Mouse (Mus musculus): ENCODE results near the gene 2010111I01Rik.

2010111I01Rik gene

GRCm38 (mm10) chr13:63286483-63287102, 321.9 kb downstream of the 2010111I01Rik start:
- no peak for DNase-seq (ENCODE audit: low read depth)

GRCm38 (mm10) chr13:63289152-63289551, 324.5 kb downstream of the 2010111I01Rik start:
- no peak for DNase-seq (ENCODE audit: low read depth)

- DNase-seq (ENCODE audit: low read depth) = no peak
Measured at GRCm38 (mm10) chr13:63289687-63290086, 325.0 kb downstream of the 2010111I01Rik start.

- DNase-seq (ENCODE audit: low read depth) = no peak
Measured at GRCm38 (mm10) chr13:63290126-63290525, 325.4 kb downstream of the 2010111I01Rik start.

- DNase-seq (ENCODE audit: low read depth) = no peak
Measured at GRCm38 (mm10) chr13:63291016-63291415, 326.3 kb downstream of the 2010111I01Rik start.

- DNase-seq (ENCODE audit: low read depth) = no peak
Measured at GRCm38 (mm10) chr13:63293647-63294046, 329.0 kb downstream of the 2010111I01Rik start.

- DNase-seq (ENCODE audit: low read depth) = no peak
Measured at GRCm38 (mm10) chr13:63294359-63295193, 329.9 kb downstream of the 2010111I01Rik start.

- no peak for DNase-seq (ENCODE audit: low read depth)
Measured at GRCm38 (mm10) chr13:63296300-63296699, 331.6 kb downstream of the 2010111I01Rik start.

GRCm38 (mm10) chr13:63297003-63297402, 332.3 kb downstream of the 2010111I01Rik start:
- no peak for DNase-seq (ENCODE audit: low read depth)

- no peak for DNase-seq (ENCODE audit: low read depth)
Measured at GRCm38 (mm10) chr13:63297933-63298332, 333.2 kb downstream of the 2010111I01Rik start.

- no peak for DNase-seq (ENCODE audit: low read depth)
Measured at GRCm38 (mm10) chr13:63298931-63299330, 334.2 kb downstream of the 2010111I01Rik start.

- DNase-seq (ENCODE audit: low read depth) = no peak
Measured at GRCm38 (mm10) chr13:63300929-63301328, 336.2 kb downstream of the 2010111I01Rik start.

- no peak for DNase-seq (ENCODE audit: low read depth)
Measured at GRCm38 (mm10) chr13:63301764-63302209, 337.1 kb downstream of the 2010111I01Rik start.

- no peak for DNase-seq (ENCODE audit: low read depth)
Measured at GRCm38 (mm10) chr13:63302381-63302780, 337.7 kb downstream of the 2010111I01Rik start.

- DNase-seq (ENCODE audit: low read depth) = no peak
Measured at GRCm38 (mm10) chr13:63304124-63304792, 339.6 kb downstream of the 2010111I01Rik start.

- no peak for DNase-seq (ENCODE audit: low read depth)
Measured at GRCm38 (mm10) chr13:63304799-63305159, 340.1 kb downstream of the 2010111I01Rik start.

GRCm38 (mm10) chr13:63305160-63306011, 340.7 kb downstream of the 2010111I01Rik start:
- no peak for DNase-seq (ENCODE audit: low read depth)

GRCm38 (mm10) chr13:63306768-63307167, 342.1 kb downstream of the 2010111I01Rik start:
- DNase-seq (ENCODE audit: low read depth) = no peak

GRCm38 (mm10) chr13:63309563-63309962, 344.9 kb downstream of the 2010111I01Rik start:
- no peak for DNase-seq (ENCODE audit: low read depth)

- DNase-seq (ENCODE audit: low read depth) = no peak
Measured at GRCm38 (mm10) chr13:63311156-63311555, 346.5 kb downstream of the 2010111I01Rik start.

- DNase-seq (ENCODE audit: low read depth) = no peak
Measured at GRCm38 (mm10) chr13:63313247-63313646, 348.6 kb downstream of the 2010111I01Rik start.

Data from c-Kit-positive CD71-positive TER-119-negative erythroid progenitor cells, embryonic 14.5 days (primary cell).